Mouse (Mus musculus): ENCODE measurements around the gene Hmgcl.

GRCm38 (mm10) chr4:135922190-135922589 lies 24.1 kb upstream of the Hmgcl start:
- TF ChIP-seq POLR2A (IDR thresholded peaks at IDR 0.05; ENCODE audit: low read depth, low read length) (no peak), CTCF (IDR thresholded peaks at IDR 0.05; ENCODE audit: extremely low read depth, insufficient read depth, insufficient read length, insufficient replicate concordance) (no peak)
